Mouse (Mus musculus): Measurements from ENCODE around the gene Gsap. TPM values are rescaled to one million over a fixed set of nuclear protein-coding genes. Genes with fewer than 3 reads are reported as not detected.
"Not testable (repeated sequence)": the region's sequence is repeated elsewhere in the genome, so short reads cannot be mapped to it uniquely, and the experiment has no call there.

The Gsap gene
- polyA plus RNA-seq, 1 experiment from 2014 or later: 3.8 TPM

GRCm38 (mm10) chr5:21299076-21299755 lies 113.2 kb downstream of the Gsap start:
- no peak overlapping the region for H3K27ac ChIP-seq
- no peaks in the 10 kb centered on the region for H3K36me3 ChIP-seq
- WGBS: 54% methylated on average over 21 of the region's 21 CpGs
- no peak overlapping the region for H3K9ac ChIP-seq
- H3K9me3 ChIP-seq: no peaks in the 10 kb centered on the region
- peaks cover 11% of the 10 kb centered on the region for H3K4me1 ChIP-seq
- H3K4me3 ChIP-seq: no peak overlapping the region
- no peaks in the 10 kb centered on the region for H3K27me3 ChIP-seq
- no peak overlapping the region for H3K4me2 ChIP-seq (replicated peaks)
- ATAC-seq (ENCODE audit: low FRiP score, low read depth): peak; percentile 82

GRCm38 (mm10) chr5:21300058-21300457 lies 114.0 kb downstream of the Gsap start:
- Histone ChIP-seq H3K27ac (no peak overlapping the region), H3K9me3 (no peaks in the 10 kb centered on the region), H3K27me3 (no peaks in the 10 kb centered on the region), H3K36me3 (no peaks in the 10 kb centered on the region), H3K9ac (no peak overlapping the region), H3K4me2 (replicated peaks) (no peak overlapping the region), H3K4me3 (no peak overlapping the region), H3K4me1 (peaks cover 11% of the 10 kb centered on the region)
- ATAC-seq (ENCODE audit: low FRiP score, low read depth): no peak
- 89% methylated on average over 3 of the region's 3 CpGs for WGBS

GRCm38 (mm10) chr5:21301011-21301410 lies 115.0 kb downstream of the Gsap start:
- Histone ChIP-seq H3K4me2 (replicated peaks) (no peak overlapping the region), H3K4me1 (peaks cover 11% of the 10 kb centered on the region), H3K9me3 (no peaks in the 10 kb centered on the region), H3K4me3 (no peak overlapping the region), H3K27ac (no peak overlapping the region), H3K9ac (no peak overlapping the region), H3K36me3 (no peaks in the 10 kb centered on the region), H3K27me3 (no peaks in the 10 kb centered on the region)
- no peak for ATAC-seq (ENCODE audit: low FRiP score, low read depth)
- WGBS: 61% methylated on average over 6 of the region's 6 CpGs

GRCm38 (mm10) chr5:21307165-21307564 lies 121.1 kb downstream of the Gsap start:
- H3K27me3 ChIP-seq: no peaks in the 10 kb centered on the region
- H3K9ac ChIP-seq: no peak overlapping the region
- H3K4me3 ChIP-seq: no peak overlapping the region
- H3K9me3 ChIP-seq: no peaks in the 10 kb centered on the region
- 73% methylated on average over 5 of the region's 5 CpGs for WGBS
- no peaks in the 10 kb centered on the region for H3K36me3 ChIP-seq
- H3K4me2 ChIP-seq (replicated peaks): no peak overlapping the region
- H3K4me1 ChIP-seq: no peaks in the 10 kb centered on the region
- ATAC-seq (ENCODE audit: low FRiP score, low read depth): no peak
- no peak overlapping the region for H3K27ac ChIP-seq

GRCm38 (mm10) chr5:21314696-21315095 lies 128.6 kb downstream of the Gsap start:
- Histone ChIP-seq H3K4me1 (no peaks in the 10 kb centered on the region), H3K9me3 (no peaks in the 10 kb centered on the region), H3K4me3 (no peak overlapping the region), H3K4me2 (replicated peaks) (no peak overlapping the region), H3K36me3 (no peaks in the 10 kb centered on the region), H3K9ac (no peak overlapping the region), H3K27ac (no peak overlapping the region), H3K27me3 (no peaks in the 10 kb centered on the region)
- ATAC-seq (ENCODE audit: low FRiP score, low read depth): no peak
- 87% methylated on average over 3 of the region's 3 CpGs for WGBS

- 77% methylated on average over 2 of the region's 2 CpGs for WGBS
- no peak overlapping the region for H3K4me2 ChIP-seq (replicated peaks)
- no peaks in the 10 kb centered on the region for H3K36me3 ChIP-seq
- no peaks in the 10 kb centered on the region for H3K9me3 ChIP-seq
- no peak overlapping the region for H3K27ac ChIP-seq
- H3K4me1 ChIP-seq: no peaks in the 10 kb centered on the region
- ATAC-seq (ENCODE audit: low FRiP score, low read depth): no peak
- no peaks in the 10 kb centered on the region for H3K27me3 ChIP-seq
- no peak overlapping the region for H3K4me3 ChIP-seq
- no peak overlapping the region for H3K9ac ChIP-seq
These were observed 134.1 kb downstream of the Gsap start for GRCm38 (mm10) chr5:21320138-21320537.

GRCm38 (mm10) chr5:21326494-21326893 lies 140.4 kb downstream of the Gsap start:
- no peaks in the 10 kb centered on the region for H3K9me3 ChIP-seq
- H3K4me1 ChIP-seq: peaks cover 10% of the 10 kb centered on the region; the same call in 1 of the 2 replicates
- 45% methylated on average over 1 of the region's 1 CpGs for WGBS
- H3K36me3 ChIP-seq: no peaks in the 10 kb centered on the region
- ATAC-seq (ENCODE audit: low FRiP score, low read depth): no peak
- no peaks in the 10 kb centered on the region; the same call in 1 of the 2 replicates for H3K27me3 ChIP-seq
- H3K27ac ChIP-seq: no peak overlapping the region
- no peak overlapping the region for H3K4me2 ChIP-seq (replicated peaks)
- no peak overlapping the region for H3K4me3 ChIP-seq
- no peak overlapping the region for H3K9ac ChIP-seq

- ATAC-seq (ENCODE audit: low FRiP score, low read depth): no peak
- Histone ChIP-seq H3K4me2 (replicated peaks) (no peak overlapping the region), H3K9ac (no peak overlapping the region), H3K9me3 (no peaks in the 10 kb centered on the region), H3K4me3 (no peak overlapping the region), H3K36me3 (no peaks in the 10 kb centered on the region), H3K27ac (no peak overlapping the region), H3K4me1 (peaks cover 10% of the 10 kb centered on the region; the same call in 1 of the 2 replicates), H3K27me3 (no peaks in the 10 kb centered on the region; the same call in 1 of the 2 replicates)
- WGBS: 88% methylated on average over 1 of the region's 1 CpGs
These were observed 142.5 kb downstream of the Gsap start for GRCm38 (mm10) chr5:21328560-21328959.

GRCm38 (mm10) chr5:21329672-21330665 lies 143.9 kb downstream of the Gsap start:
- Histone ChIP-seq H3K4me3 (no peak overlapping the region), H3K4me1 (peaks cover 10% of the 10 kb centered on the region; the same call in 1 of the 2 replicates), H3K27ac (no peak overlapping the region), H3K9me3 (no peaks in the 10 kb centered on the region), H3K9ac (no peak overlapping the region), H3K27me3 (no peaks in the 10 kb centered on the region; the same call in 1 of the 2 replicates), H3K4me2 (replicated peaks) (no peak overlapping the region), H3K36me3 (no peaks in the 10 kb centered on the region)
- WGBS: 60% methylated on average over 11 of the region's 11 CpGs
- no peak for ATAC-seq (ENCODE audit: low FRiP score, low read depth)

- Histone ChIP-seq H3K4me3 (no peak overlapping the region), H3K9ac (no peak overlapping the region), H3K4me2 (replicated peaks) (no peak overlapping the region), H3K27ac (no peak overlapping the region), H3K27me3 (no peaks in the 10 kb centered on the region; the same call in 1 of the 2 replicates), H3K4me1 (peaks cover 10% of the 10 kb centered on the region; the same call in 1 of the 2 replicates), H3K36me3 (no peaks in the 10 kb centered on the region), H3K9me3 (no peaks in the 10 kb centered on the region)
- no peak for ATAC-seq (ENCODE audit: low FRiP score, low read depth)
- 65% methylated on average over 5 of the region's 5 CpGs for WGBS
These were observed 145.6 kb downstream of the Gsap start for GRCm38 (mm10) chr5:21331656-21332055.

- Histone ChIP-seq H3K9ac (no peak overlapping the region), H3K4me1 (peaks cover 10% of the 10 kb centered on the region; the same call in 1 of the 2 replicates), H3K36me3 (no peaks in the 10 kb centered on the region), H3K4me2 (replicated peaks) (no peak overlapping the region), H3K9me3 (no peaks in the 10 kb centered on the region), H3K4me3 (no peak overlapping the region), H3K27ac (no peak overlapping the region), H3K27me3 (no peaks in the 10 kb centered on the region; the same call in 1 of the 2 replicates)
- ATAC-seq (ENCODE audit: low FRiP score, low read depth): no peak
- WGBS: 82% methylated on average over 1 of the region's 1 CpGs
These were observed 146.1 kb downstream of the Gsap start for GRCm38 (mm10) chr5:21332119-21332518.

- ATAC-seq (ENCODE audit: low FRiP score, low read depth); H3K4me2 ChIP-seq (replicated peaks): not testable (repeated sequence)
These were observed 156.2 kb downstream of the Gsap start for GRCm38 (mm10) chr5:21342265-21342664.

More at GRCm38 (mm10) chr5:21342265-21342664, 156.2 kb downstream of the Gsap start:
- not testable (repeated sequence) for H3K9me3 ChIP-seq, H3K27me3 ChIP-seq, H3K9ac ChIP-seq, H3K4me1 ChIP-seq, H3K36me3 ChIP-seq, H3K4me3 ChIP-seq, H3K27ac ChIP-seq
